Mouse (Mus musculus) brain, embryonic 14.5 days (tissue): Measurements from ENCODE around the gene Gkap1.

ENCODE experiments used
- CTCF ChIP-seq: fragments of 200-500 bp; IDR thresholded peaks from 2 replicates; pipeline ENCODE4 v1.5.1; 2012; ENCODE audit warnings: inconsistent platforms, mild to moderate bottlenecking, moderate library complexity, borderline replicate concordance; ENCODE audit not compliant: insufficient read depth, insufficient read length; ENCODE audit errors: extremely low read depth
- POLR2A ChIP-seq: fragments of 200-500 bp; IDR thresholded peaks from 2 replicates; pipeline ENCODE4 v1.6.1; 2012; ENCODE audit warnings: mild to moderate bottlenecking, inconsistent platforms, borderline replicate concordance; ENCODE audit not compliant: poor library complexity, insufficient read depth, insufficient read length, severe bottlenecking; ENCODE audit errors: extremely low read depth

GRCm38 (mm10) chr13:58275599-58275998, at the start of gene Gkap1:
- TF ChIP-seq POLR2A (no peak), CTCF (no peak)
